Mouse (Mus musculus) MEL (cell line): Measurements from ENCODE around the gene Grk2. TPM values are rescaled to one million over a fixed set of nuclear protein-coding genes. Genes with fewer than 3 reads are reported as not detected.

Source experiments
- DNase-seq: peaks from one replicate; pipeline ENCODE4 v3.0.0; 2011; ENCODE audit warnings: low read depth, low spot score
- H3K27ac ChIP-seq: 2 replicates; pipeline ENCODE4 v1.5.1; 2012; ENCODE audit warnings: low read depth, mild to moderate bottlenecking, control low read depth, low read length, moderate library complexity; ENCODE audit not compliant: control insufficient read depth
- H3K27me3 ChIP-seq, 2 experiments: fragments of 150-350 bp in 1 of 2; sonication (generic) in 1 of 2; 2 replicates each; pipeline ENCODE4 v1.6.1; 2012; ENCODE audit warnings: low read length in 2 of 2, mild to moderate bottlenecking in 2 of 2, improper control_type of control experiment in 1 of 2, moderate library complexity in 1 of 2; ENCODE audit not compliant: insufficient read depth in 2 of 2, control insufficient read depth in 1 of 2
- H3K36me3 ChIP-seq, 2 experiments: 2 replicates each; pipeline ENCODE4 v1.6.1; 2012 to 2014; ENCODE audit warnings: low read length in 2 of 2, improper control_type of control experiment in 1 of 2, inconsistent platforms in 1 of 2, mild to moderate bottlenecking in 1 of 2; ENCODE audit not compliant: insufficient read depth in 2 of 2, control insufficient read depth in 1 of 2
- H3K4me1 ChIP-seq, 2 experiments: fragments of 150-350 bp in 1 of 2; sonication (generic) in 1 of 2; 2 replicates each; pipeline ENCODE4 v1.6.1; 2012; ENCODE audit warnings: low read length in 2 of 2, improper control_type of control experiment in 1 of 2, mild to moderate bottlenecking in 1 of 2; ENCODE audit not compliant: insufficient read depth in 2 of 2, control insufficient read depth in 1 of 2
- H3K4me3 ChIP-seq, 2 experiments: fragments of 150-350 bp in 1 of 2; sonication (generic) in 1 of 2; 2 replicates each; pipeline ENCODE4 v1.5.1; 2012; ENCODE audit warnings: low read depth in 2 of 2, low read length in 2 of 2, mild to moderate bottlenecking in 2 of 2, moderate library complexity in 2 of 2, control low read depth in 1 of 2, improper control_type of control experiment in 1 of 2; ENCODE audit not compliant: control insufficient read depth in 1 of 2, insufficient read depth in 1 of 2
- H3K79me2 ChIP-seq: 2 replicates; pipeline ENCODE4 v1.6.1; 2012; ENCODE audit warnings: mild to moderate bottlenecking, low read length, moderate library complexity; ENCODE audit not compliant: control insufficient read depth, poor library complexity, insufficient read depth
- H3K9ac ChIP-seq: 2 replicates; pipeline ENCODE4 v1.6.1; 2012; ENCODE audit warnings: low read depth, mild to moderate bottlenecking, control low read depth, low read length, moderate library complexity; ENCODE audit not compliant: control insufficient read depth, poor library complexity, severe bottlenecking
- H3K9me3 ChIP-seq: fragments of 150-350 bp; sonication (generic); replicated peaks from 2 replicates; pipeline ENCODE4 v1.6.1; 2012; ENCODE audit warnings: mild to moderate bottlenecking, low read length, improper control_type of control experiment, moderate library complexity; ENCODE audit not compliant: insufficient read depth
- CHD2 ChIP-seq: IDR thresholded peaks from 2 replicates; pipeline ENCODE4 v1.6.1; 2011; ENCODE audit warnings: low read length, improper control_type of control experiment
- CTCF ChIP-seq, 3 experiments: IDR thresholded peaks in 2 of 3; conservative IDR thresholded peaks in 1 of 3; 2 replicates each; pipeline ENCODE4 v1.5.1; 2011 to 2012; ENCODE audit warnings: low read length in 3 of 3, low read depth in 2 of 3, mild to moderate bottlenecking in 2 of 3, improper control_type of control experiment in 1 of 3, inconsistent platforms in 1 of 3, mixed read lengths in 1 of 3, moderate library complexity in 1 of 3; ENCODE audit not compliant: control insufficient read depth in 1 of 3, insufficient read depth in 1 of 3, poor library complexity in 1 of 3, severe bottlenecking in 1 of 3
- ELF1 ChIP-seq: IDR thresholded peaks from 2 replicates; pipeline ENCODE4 v1.6.1; 2014; ENCODE audit warnings: low read depth, mild to moderate bottlenecking, inconsistent platforms, low read length, improper control_type of control experiment, moderate library complexity
- EP300 ChIP-seq, 2 experiments: IDR thresholded peaks; 2 replicates each; pipeline ENCODE4 v1.6.1; 2011; ENCODE audit warnings: improper control_type of control experiment in 2 of 2, low read length in 2 of 2, low read depth in 1 of 2, mild to moderate bottlenecking in 1 of 2
- GABPA ChIP-seq: IDR thresholded peaks from 2 replicates; pipeline ENCODE4 v1.6.1; 2012; ENCODE audit warnings: low read depth, mild to moderate bottlenecking, inconsistent platforms, low read length, improper control_type of control experiment, moderate library complexity
- GATA1 ChIP-seq: IDR thresholded peaks from 2 replicates; pipeline ENCODE4 v1.6.1; 2011; ENCODE audit warnings: low read depth, low read length, improper control_type of control experiment
- HCFC1 ChIP-seq: IDR thresholded peaks from 2 replicates; pipeline ENCODE4 v1.6.1; 2012; ENCODE audit warnings: low read depth, mild to moderate bottlenecking, inconsistent platforms, low read length, improper control_type of control experiment, moderate library complexity
- KAT2A ChIP-seq: conservative IDR thresholded peaks from 2 replicates; pipeline ENCODE4 v1.6.1; 2012; ENCODE audit warnings: low read depth, low read length, improper control_type of control experiment, inconsistent platforms
- MAFK ChIP-seq: IDR thresholded peaks from 2 replicates; pipeline ENCODE4 v1.6.1; 2011; ENCODE audit warnings: low read depth, mild to moderate bottlenecking, low read length, improper control_type of control experiment, borderline replicate concordance
- MAX ChIP-seq: IDR thresholded peaks from 2 replicates; pipeline ENCODE4 v1.6.1; 2011; ENCODE audit warnings: low read length, improper control_type of control experiment
- MAZ ChIP-seq: IDR thresholded peaks from 2 replicates; pipeline ENCODE4 v1.6.1; 2012; ENCODE audit warnings: low read depth, mild to moderate bottlenecking, inconsistent platforms, low read length, improper control_type of control experiment
- MYB ChIP-seq: IDR thresholded peaks from 2 replicates; pipeline ENCODE4 v1.6.1; 2011; ENCODE audit warnings: mild to moderate bottlenecking, low read depth, low read length, improper control_type of control experiment
- MYC ChIP-seq: IDR thresholded peaks from 2 replicates; pipeline ENCODE4 v1.6.1; 2011; ENCODE audit warnings: low read depth, mild to moderate bottlenecking, low read length, improper control_type of control experiment, moderate library complexity
- NELFE ChIP-seq: IDR thresholded peaks from 2 replicates; pipeline ENCODE4 v1.6.1; 2011; ENCODE audit warnings: low read depth, low read length, improper control_type of control experiment
- POLR2A ChIP-seq, 2 experiments: IDR thresholded peaks; 2 replicates each; pipeline ENCODE4 v1.6.1; 2011 to 2012; ENCODE audit warnings: low read length in 2 of 2, mild to moderate bottlenecking in 2 of 2, control low read depth in 1 of 2, improper control_type of control experiment in 1 of 2, low read depth in 1 of 2, moderate library complexity in 1 of 2; ENCODE audit not compliant: control insufficient read depth in 1 of 2, insufficient read depth in 1 of 2, poor library complexity in 1 of 2
- POLR2AphosphoS2 ChIP-seq: IDR thresholded peaks from 2 replicates; pipeline ENCODE4 v1.6.1; 2011; ENCODE audit warnings: low read length, improper control_type of control experiment
- RAD21 ChIP-seq: IDR thresholded peaks from 2 replicates; pipeline ENCODE4 v1.6.1; 2011; ENCODE audit warnings: mild to moderate bottlenecking, low read depth, low read length, improper control_type of control experiment
- RCOR1 ChIP-seq: IDR thresholded peaks from 2 replicates; pipeline ENCODE4 v1.6.1; 2012; ENCODE audit warnings: low read depth, mild to moderate bottlenecking, inconsistent platforms, low read length, improper control_type of control experiment
- SIN3A ChIP-seq: IDR thresholded peaks from 2 replicates; pipeline ENCODE4 v1.6.1; 2012; ENCODE audit warnings: low read length, improper control_type of control experiment, inconsistent platforms
- SMC3 ChIP-seq: IDR thresholded peaks from 2 replicates; pipeline ENCODE4 v1.6.1; 2011; ENCODE audit warnings: low read depth, low read length, improper control_type of control experiment
- TBP ChIP-seq: IDR thresholded peaks from 2 replicates; pipeline ENCODE4 v1.8.0; 2011; ENCODE audit warnings: low read depth, low read length, improper control_type of control experiment
- TCF12 ChIP-seq: IDR thresholded peaks from 2 replicates; pipeline ENCODE4 v1.6.1; 2014; ENCODE audit warnings: low read depth, mild to moderate bottlenecking, inconsistent platforms, low read length, improper control_type of control experiment, moderate library complexity
- USF1 ChIP-seq: IDR thresholded peaks from 2 replicates; pipeline ENCODE4 v1.6.1; 2014; ENCODE audit warnings: low read depth, mild to moderate bottlenecking, inconsistent platforms, low read length, improper control_type of control experiment, moderate library complexity
- USF2 ChIP-seq, 2 experiments: IDR thresholded peaks; 2 replicates each; pipeline ENCODE4 v1.6.1; 2011 to 2012; ENCODE audit warnings: improper control_type of control experiment in 2 of 2, low read length in 2 of 2, borderline replicate concordance in 1 of 2, inconsistent platforms in 1 of 2, low read depth in 1 of 2, mild to moderate bottlenecking in 1 of 2; ENCODE audit not compliant: insufficient read depth in 1 of 2
- ZKSCAN1 ChIP-seq: IDR thresholded peaks from 2 replicates; pipeline ENCODE4 v1.6.1; 2012; ENCODE audit warnings: low read depth, mild to moderate bottlenecking, inconsistent platforms, low read length, improper control_type of control experiment, moderate library complexity
- ZMIZ1 ChIP-seq: IDR thresholded peaks from 2 replicates; pipeline ENCODE4 v1.6.1; 2012; ENCODE audit warnings: low read depth, mild to moderate bottlenecking, inconsistent platforms, low read length, improper control_type of control experiment, moderate library complexity
- polyA plus RNA-seq, 2 experiments: library from polyadenylated mRNA; stranded (reverse) in 1 of 2; unstranded in 1 of 2; fragments of >175 nt in 1 of 2; fragments of >200 nt in 1 of 2; gene quantifications; 2 replicates each; pipeline versions ENCODE4 v1.2.1 to v1.2.4; 2012; ENCODE audit warnings: low replicate concordance in 2 of 2, low read depth in 1 of 2; ENCODE audit not compliant: insufficient read length in 2 of 2, insufficient read depth in 1 of 2, missing spikeins in 1 of 2
- total RNA-seq: library from RNA; depleted of rRNA; stranded (reverse); fragments of 300-350 nt; gene quantifications from 2 replicates; pipeline ENCODE4 v1.2.3, GENCODE M21; 2012

Grk2 gene
- total and polyA plus RNA-seq, 3 experiments, result 75.2 to 105 TPM; not detected in 1

DNA sequence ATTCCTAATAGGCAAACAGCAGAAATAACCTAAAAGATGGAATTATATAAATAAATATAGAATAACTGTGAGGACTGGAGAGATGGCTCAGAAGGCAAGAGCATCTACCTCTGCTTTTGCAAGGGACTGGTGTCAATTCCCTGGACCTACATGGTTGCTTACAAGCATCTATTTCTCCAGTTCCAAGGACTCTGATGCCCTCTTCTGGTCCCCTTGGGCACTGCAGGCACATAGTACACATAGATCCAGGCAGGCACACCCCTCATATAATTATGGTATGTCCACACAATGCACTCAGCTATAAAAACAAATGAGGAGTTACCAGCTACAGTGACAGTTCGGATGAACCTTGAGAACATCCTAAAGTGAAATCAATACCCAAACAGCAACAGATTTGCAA lies 26.5 kb downstream of the Grk2 start:
- Histone ChIP-seq H3K4me3 (no peak overlapping the region), H3K27me3 (no peaks in the 10 kb centered on the region), H3K9ac (no peak overlapping the region), H3K36me3 (no peaks in the 10 kb centered on the region), H3K9me3 (no peaks in the 10 kb centered on the region), H3K4me1 (peaks cover 0 to 4% of the 10 kb centered on the region in 2 experiments; a peak in 2 of 4 replicates), H3K79me2 (no peaks in the 10 kb centered on the region), H3K27ac (no peak overlapping the region)
- no peak for TF ChIP-seq USF2 (IDR thresholded peaks at IDR 0.05; ENCODE audit: borderline replicate concordance in 1 of 2, insufficient read depth in 1 of 2, low read depth in 1 of 2, low read length in 2 of 2)
- no peak for TF ChIP-seq MYB
- peak; percentile 22 for TF ChIP-seq RAD21
- TF ChIP-seq HCFC1, result no peak
- TF ChIP-seq NELFE, result no peak
- TF ChIP-seq SMC3, result peak; percentile 28; the same call in 1 of the 2 replicates
- no peak for TF ChIP-seq CHD2
- no peak for TF ChIP-seq ELF1
- no peak for TF ChIP-seq MYC
- TF ChIP-seq EP300 (IDR thresholded peaks at IDR 0.05; ENCODE audit: low read depth in 1 of 2, low read length in 2 of 2), result no peak
- TF ChIP-seq MAX, result no peak
- no peak for TF ChIP-seq TBP
- no peak for TF ChIP-seq ZKSCAN1
- no peak for TF ChIP-seq POLR2AphosphoS2
- no peak for TF ChIP-seq GATA1
- no peak for TF ChIP-seq USF1
- TF ChIP-seq MAFK, result no peak
- no peak for TF ChIP-seq SIN3A
- no peak for TF ChIP-seq TCF12
- TF ChIP-seq POLR2A (IDR thresholded peaks at IDR 0.05; ENCODE audit: control insufficient read depth in 1 of 2, insufficient read depth in 1 of 2, low read depth in 1 of 2, low read length in 2 of 2, poor library complexity in 1 of 2), result no peak
- TF ChIP-seq CTCF (IDR thresholded peaks at IDR 0.05 in 2 of 3, conservative IDR thresholded peaks at IDR 0.05 in 1 of 3; ENCODE audit: control insufficient read depth in 1 of 3, insufficient read depth in 1 of 3, low read depth in 2 of 3, low read length in 3 of 3, poor library complexity in 1 of 3, severe bottlenecking in 1 of 3), result peak; percentile 47 to 52 (median 51)
- TF ChIP-seq GABPA, result no peak
- peak; percentile 61 for DNase-seq

DNA sequence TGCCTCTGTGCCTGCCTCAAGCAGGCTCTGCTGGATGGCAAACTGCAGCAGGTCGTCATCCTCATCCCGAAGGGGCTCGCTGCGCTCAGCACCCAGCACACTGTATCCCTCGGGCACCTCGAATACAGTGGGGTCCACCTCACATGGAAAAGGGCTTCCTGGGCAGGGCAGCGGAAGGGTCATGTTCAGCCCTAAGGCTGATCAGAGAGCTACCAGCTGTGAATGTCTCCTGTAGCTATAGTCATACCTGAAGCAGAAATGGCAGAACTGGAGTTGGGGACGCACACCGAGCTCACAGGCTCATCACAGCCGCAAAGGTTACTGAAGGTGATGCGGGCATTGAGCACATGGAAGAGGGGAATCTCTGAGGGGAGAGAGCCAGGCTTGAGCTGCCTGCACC lies 35.0 kb downstream of the Grk2 start:
- Histone ChIP-seq H3K9me3 (no peaks in the 10 kb centered on the region), H3K4me1 (peaks cover 3% of the 10 kb centered on the region in 2 experiments; a peak in 3 of 4 replicates), H3K9ac (no peak overlapping the region), H3K4me3 (no peak overlapping the region), H3K27ac (no peak overlapping the region), H3K36me3 (no peaks in the 10 kb centered on the region), H3K79me2 (no peaks in the 10 kb centered on the region; the same call in 1 of the 2 replicates), H3K27me3 (no peaks in the 10 kb centered on the region)
- TF ChIP-seq ZMIZ1 (no peak), KAT2A (no peak), ELF1 (no peak), RCOR1 (no peak), MAZ (no peak)
- no peak for DNase-seq
